Mouse (Mus musculus) lung, adult 2 months (tissue): ENCODE measurements around the gene Cyld. TPM values are rescaled to one million over a fixed set of nuclear protein-coding genes. Genes with fewer than 3 reads are reported as not detected.

Source experiments
- DNase-seq: peaks from one replicate; pipeline ENCODE4 v3.0.0; 2022
- H3K4me1 ChIP-seq: fragments of 200-500 bp; 2 replicates; pipeline ENCODE4 v1.6.1; 2011; ENCODE audit warnings: low read length; ENCODE audit not compliant: control insufficient read depth, insufficient read depth
- H3K4me3 ChIP-seq: fragments of 200-500 bp; replicated peaks from 2 replicates; pipeline ENCODE3; 2011; ENCODE audit warnings: low read depth, mild to moderate bottlenecking, control low read depth, low read length; ENCODE audit errors: extremely low read depth
- CTCF ChIP-seq: fragments of 200-500 bp; IDR thresholded peaks from 2 replicates; pipeline ENCODE4 v1.5.1; 2011; ENCODE audit warnings: mild to moderate bottlenecking, low read length, control low read depth; ENCODE audit not compliant: insufficient read depth
- POLR2A ChIP-seq: fragments of 200-500 bp; IDR thresholded peaks from 2 replicates; pipeline ENCODE4 v1.6.1; 2011; ENCODE audit warnings: low read depth, mild to moderate bottlenecking, control low read depth, low read length, borderline replicate concordance; ENCODE audit errors: extremely low read depth
- WGBS: fragments of 180-500 bp; shearing (Covaris S2); methylation state at CpG from one replicate; pipeline ENCODE4 v1.1.7; 2018; 5-methylcytosine and 5-hydroxymethylcytosine counted together
- polyA plus RNA-seq: library from polyadenylated mRNA; depleted of rRNA; stranded (reverse); fragments of >200 nt; gene quantifications from 2 replicates; pipeline ENCODE4 v1.2.3, GENCODE M21; 2012

The Cyld gene
- polyA plus RNA-seq, 1 experiment = 8.7 TPM

DNA sequence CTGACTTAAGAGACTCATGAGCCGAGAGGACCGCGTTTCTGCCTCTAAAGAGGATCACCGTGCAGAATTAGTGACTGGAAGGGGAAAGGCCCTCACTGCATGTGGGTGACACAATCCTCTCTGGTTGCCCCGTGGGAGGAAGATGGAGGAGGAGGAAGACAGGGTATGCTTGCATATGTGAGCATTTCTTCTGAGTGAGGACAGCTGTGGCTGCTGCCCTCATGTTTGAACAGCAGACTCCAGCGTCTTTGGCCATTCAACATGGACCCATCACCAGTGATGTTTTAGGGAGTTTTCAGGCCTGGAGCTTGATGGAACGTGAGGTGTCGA, 10.0 kb upstream of the Cyld start:
- no peak for TF ChIP-seq POLR2A
- TF ChIP-seq CTCF = no peak
- H3K4me3 ChIP-seq = no peak overlapping the region
- WGBS = 72% methylated on average over 8 of the region's 8 CpGs

DNA sequence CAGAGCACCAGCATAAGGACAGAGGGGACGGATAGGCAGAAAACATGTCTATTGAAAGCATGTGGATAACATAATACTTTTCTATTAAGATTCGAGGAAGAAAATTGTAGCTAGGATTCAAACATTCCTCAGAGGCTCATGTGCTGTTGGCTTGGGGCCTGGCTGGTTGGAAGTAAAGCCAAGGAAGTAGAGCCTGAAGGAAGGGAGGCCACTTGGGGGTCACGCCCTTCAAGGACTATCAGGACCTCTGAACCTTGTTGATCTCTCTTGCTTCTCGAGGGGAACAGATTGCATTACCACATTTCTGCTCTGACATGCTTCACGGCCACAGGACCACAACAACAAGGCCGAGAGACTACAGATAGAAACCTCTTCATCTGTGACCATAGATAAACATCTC, 7.7 kb upstream of the Cyld start:
- WGBS = 77% methylated on average over 6 of the region's 6 CpGs
- Histone ChIP-seq H3K4me1 (no peaks in the 10 kb centered on the region; the same call in 1 of the 2 replicates), H3K4me3 (no peak overlapping the region)
- no peak for DNase-seq
- TF ChIP-seq CTCF (no peak), POLR2A (no peak)

More for the DNA sequence above, 10.0 kb upstream of the Cyld start:
- H3K4me1 ChIP-seq = peaks cover 7% of the 10 kb centered on the region; the same call in 1 of the 2 replicates
- no peak for DNase-seq

DNA sequence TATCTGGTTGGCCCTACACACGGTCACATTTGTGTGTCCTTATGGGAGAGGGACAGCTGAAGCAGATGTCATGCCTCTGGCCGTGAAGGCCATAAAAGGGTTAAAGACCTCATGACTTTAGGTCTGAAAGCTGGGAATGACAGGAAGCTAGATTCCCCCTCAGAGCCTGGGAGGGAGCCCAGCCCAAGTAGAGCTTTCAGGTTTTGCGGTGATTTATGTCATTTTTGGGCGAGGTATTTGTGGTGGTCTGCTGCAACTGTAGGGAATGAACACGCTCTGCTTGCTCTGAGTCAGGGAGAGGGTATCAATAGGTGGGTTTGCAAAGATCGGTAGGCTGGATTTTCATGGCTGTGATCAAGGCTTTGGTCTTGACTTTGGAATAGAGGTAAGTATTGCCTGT, 6.9 kb upstream of the Cyld start:
- WGBS = 89% methylated on average over 6 of the region's 6 CpGs
- H3K4me1 ChIP-seq = no peaks in the 10 kb centered on the region; the same call in 1 of the 2 replicates
- TF ChIP-seq POLR2A (no peak), CTCF (no peak)
- no peak overlapping the region for H3K4me3 ChIP-seq
- no peak for DNase-seq

DNA sequence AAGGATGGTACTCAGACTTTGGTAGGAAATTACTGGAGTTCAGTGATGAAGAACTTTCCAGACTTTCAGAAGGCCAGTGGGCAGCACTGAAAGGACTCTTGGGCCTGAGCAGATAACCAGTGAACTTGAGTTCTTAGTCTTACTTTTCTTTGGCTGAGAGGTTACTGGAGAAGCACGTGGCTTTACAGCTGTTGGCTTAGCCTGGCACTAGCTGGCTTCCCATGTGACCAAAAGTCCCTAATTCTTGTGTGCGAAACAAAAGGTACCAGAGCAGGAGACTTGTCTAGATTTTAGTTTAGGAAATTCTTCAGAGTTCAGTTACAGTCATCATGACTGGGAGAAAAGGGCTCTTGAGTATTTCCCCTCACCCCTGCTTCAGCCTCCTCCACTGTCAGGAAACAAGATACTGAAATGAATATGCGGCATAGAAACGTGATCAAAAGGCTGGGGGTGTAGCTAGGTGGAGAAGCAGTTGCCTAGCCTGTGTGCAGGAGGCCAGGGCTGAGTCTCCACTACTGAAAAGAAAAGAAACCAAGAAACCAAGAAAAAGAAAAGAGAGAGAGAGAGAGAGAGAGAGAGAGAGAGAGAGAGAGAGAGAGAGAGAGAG, 5.4 kb upstream of the Cyld start:
- DNase-seq = no peak
- WGBS = 32% methylated on average over 4 of the region's 4 CpGs
- Histone ChIP-seq H3K4me3 (no peak overlapping the region), H3K4me1 (no peaks in the 10 kb centered on the region; the same call in 1 of the 2 replicates)
- no peak for TF ChIP-seq CTCF
- no peak for TF ChIP-seq POLR2A

DNA sequence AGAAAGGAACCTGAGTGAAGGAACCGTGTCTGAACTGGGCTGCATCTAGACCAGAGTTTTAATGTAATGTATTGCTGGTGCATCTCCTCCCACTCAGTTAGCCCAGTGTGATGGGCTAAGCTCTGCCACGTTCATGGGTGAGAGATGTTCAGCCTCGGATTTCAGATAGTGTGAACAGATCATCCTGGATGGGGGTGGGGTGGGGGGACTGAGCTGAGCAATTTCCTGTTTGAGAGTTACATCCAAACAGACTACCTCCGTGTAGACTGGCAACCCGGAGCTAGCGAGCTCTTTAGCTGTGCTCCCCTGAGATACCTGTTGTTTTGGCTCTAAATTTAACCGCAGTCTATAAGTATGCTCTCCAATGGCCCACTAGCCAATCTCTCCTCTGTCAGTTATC, 4.9 kb upstream of the Cyld start:
- no peaks in the 10 kb centered on the region; the same call in 1 of the 2 replicates for H3K4me1 ChIP-seq
- WGBS = 24% methylated on average over 7 of the region's 7 CpGs
- DNase-seq = no peak
- H3K4me3 ChIP-seq = no peak overlapping the region
- TF ChIP-seq CTCF = no peak
- TF ChIP-seq POLR2A = no peak

DNA sequence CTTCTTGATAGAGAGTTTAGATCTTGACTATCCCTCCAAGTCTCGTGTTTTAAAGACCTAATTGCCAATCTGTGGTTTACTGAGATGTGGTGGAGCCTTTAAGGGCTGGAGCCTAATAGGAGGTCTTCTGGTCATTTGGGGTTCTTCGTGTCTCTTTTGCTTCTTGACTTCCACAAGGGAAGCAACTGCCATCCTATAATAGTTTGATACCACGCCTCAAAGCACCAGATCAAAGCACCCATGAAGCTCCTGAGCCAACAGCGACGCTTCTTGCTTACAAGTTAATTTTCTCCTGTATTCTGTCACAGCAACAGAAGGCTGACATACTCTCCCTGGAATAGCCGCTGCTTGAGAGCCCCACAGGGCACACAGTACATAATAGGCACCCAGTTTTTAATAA, 4.0 kb upstream of the Cyld start:
- TF ChIP-seq CTCF = no peak
- no peak for TF ChIP-seq POLR2A
- no peak for DNase-seq
- no peaks in the 10 kb centered on the region; the same call in 1 of the 2 replicates for H3K4me1 ChIP-seq

DNA sequence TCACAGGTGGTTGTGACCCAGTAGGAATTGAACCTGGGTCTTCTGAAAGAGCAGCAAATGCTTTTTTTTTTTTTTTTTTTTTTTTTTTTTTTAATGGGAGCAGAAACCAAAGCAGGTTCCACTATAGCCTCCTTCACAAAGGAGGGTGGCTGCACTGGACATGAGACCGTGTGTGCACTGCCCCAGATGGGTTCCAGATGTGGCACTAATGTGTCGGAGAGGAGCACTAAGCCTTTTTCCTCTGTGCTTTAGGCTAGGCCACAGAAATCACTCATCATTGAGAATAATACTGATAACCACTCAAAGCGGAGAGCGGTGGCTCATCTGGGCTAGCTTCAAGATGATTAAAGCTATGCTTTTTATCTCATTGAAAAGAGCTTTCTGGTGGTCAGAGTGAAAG, 3.5 kb upstream of the Cyld start:
- Histone ChIP-seq H3K4me3 (no peak overlapping the region), H3K4me1 (no peaks in the 10 kb centered on the region; the same call in 1 of the 2 replicates)
- TF ChIP-seq CTCF (no peak), POLR2A (no peak)
- WGBS = 88% methylated on average over 4 of the region's 4 CpGs
- no peak for DNase-seq

More for the DNA sequence above, 4.0 kb upstream of the Cyld start:
- 81% methylated on average over 6 of the region's 6 CpGs for WGBS
- no peak overlapping the region for H3K4me3 ChIP-seq

DNA sequence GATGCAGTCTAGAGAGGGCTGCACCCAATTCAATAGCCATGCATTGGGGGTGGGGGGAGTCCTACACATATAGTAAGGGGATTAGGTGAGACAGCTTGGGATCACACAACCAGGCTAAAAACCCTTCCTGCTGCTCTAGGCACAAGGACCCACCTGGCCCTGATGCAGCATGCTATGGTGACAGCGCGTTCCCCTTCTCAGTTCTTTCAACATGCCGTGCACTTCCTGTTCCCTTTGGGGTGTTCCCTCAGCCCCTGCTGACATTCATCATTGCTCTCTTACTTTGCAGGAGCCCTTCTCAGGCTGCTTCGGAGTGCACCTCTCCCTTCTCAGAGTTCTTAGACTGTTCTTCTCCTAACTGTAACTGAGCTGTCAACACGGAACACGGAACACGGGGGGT, 2.5 kb upstream of the Cyld start:
- WGBS = 42% methylated on average over 7 of the region's 7 CpGs
- TF ChIP-seq CTCF (no peak), POLR2A (no peak)
- Histone ChIP-seq H3K4me1 (no peaks in the 10 kb centered on the region; the same call in 1 of the 2 replicates), H3K4me3 (no peak overlapping the region)
- DNase-seq = no peak

DNA sequence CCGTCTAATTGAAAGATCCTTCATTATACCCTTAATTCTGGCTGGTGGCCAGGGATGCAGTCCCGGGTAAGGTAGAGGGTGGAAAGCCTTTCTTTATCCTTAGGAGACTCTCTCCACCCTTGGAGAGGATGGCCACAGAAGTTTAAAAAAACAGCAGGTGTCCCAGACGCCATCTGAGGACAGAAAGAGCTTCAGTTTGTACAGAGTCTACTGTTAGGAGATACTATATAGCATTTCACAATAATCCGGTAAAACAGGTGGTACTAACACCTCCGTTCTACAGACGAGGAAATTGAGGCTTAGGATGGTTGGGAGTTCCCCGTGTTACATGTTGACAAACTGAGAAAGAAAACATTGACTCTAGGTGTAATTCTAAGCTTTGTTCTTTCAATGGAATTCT, 600 bp upstream of the Cyld start:
- WGBS = 5% methylated on average over 7 of the region's 7 CpGs
- TF ChIP-seq POLR2A = no peak
- no peak for TF ChIP-seq CTCF
- peak; percentile 19 for DNase-seq

DNA sequence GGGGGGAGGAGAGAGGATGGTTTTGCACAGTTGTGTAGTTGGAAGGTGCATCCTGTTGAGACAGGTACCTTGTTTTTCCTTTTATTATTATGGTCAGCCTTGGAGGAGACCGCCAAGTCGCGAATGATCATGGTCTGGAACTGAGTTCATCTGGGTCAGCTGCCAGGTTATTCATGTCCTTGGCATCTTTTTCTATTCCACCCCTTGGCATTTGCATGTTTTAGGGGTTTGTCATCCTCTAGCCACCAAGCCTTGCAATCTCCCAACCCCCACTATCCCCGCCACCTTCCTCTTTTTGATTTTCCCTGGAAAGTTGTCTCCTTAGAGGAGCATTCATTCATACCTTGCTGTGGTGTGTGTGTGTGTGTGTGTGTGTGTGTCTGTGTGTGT, 809 bp downstream of the Cyld start:
- peak; percentile 26 for DNase-seq
- 5% methylated on average over 4 of the region's 4 CpGs for WGBS
- H3K4me1 ChIP-seq = peaks cover 4% of the 10 kb centered on the region
- TF ChIP-seq POLR2A = no peak
- TF ChIP-seq CTCF = no peak
- peak overlapping the region; percentile 81 for H3K4me3 ChIP-seq

More for the DNA sequence above, 600 bp upstream of the Cyld start:
- H3K4me3 ChIP-seq = peak overlapping the region; percentile 54
- H3K4me1 ChIP-seq = no peaks in the 10 kb centered on the region; the same call in 1 of the 2 replicates

DNA sequence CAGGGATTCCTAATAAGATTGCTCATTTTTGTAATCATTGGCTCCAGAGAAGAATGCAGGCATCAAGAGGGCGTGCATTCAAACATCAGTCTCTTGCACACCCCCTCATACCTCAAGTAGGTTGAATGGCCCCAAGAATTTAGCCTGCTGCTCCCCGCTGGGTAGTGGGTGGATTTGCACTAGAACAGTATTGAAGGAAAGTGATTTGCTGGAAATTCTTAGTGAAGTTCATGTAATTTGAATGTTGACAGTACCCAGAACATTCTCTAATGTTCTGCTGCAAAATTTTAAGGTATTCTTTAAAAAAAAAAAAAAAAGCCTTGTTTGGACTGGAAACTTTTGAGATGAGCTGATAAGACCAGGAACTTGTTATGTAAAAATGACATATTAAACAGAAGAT, 1.2 kb downstream of the Cyld start:
- Histone ChIP-seq H3K4me3 (no peak overlapping the region), H3K4me1 (peaks cover 4% of the 10 kb centered on the region)
- 30% methylated on average over 2 of the region's 2 CpGs for WGBS
- TF ChIP-seq CTCF = no peak
- TF ChIP-seq POLR2A = no peak
- DNase-seq = no peak

DNA sequence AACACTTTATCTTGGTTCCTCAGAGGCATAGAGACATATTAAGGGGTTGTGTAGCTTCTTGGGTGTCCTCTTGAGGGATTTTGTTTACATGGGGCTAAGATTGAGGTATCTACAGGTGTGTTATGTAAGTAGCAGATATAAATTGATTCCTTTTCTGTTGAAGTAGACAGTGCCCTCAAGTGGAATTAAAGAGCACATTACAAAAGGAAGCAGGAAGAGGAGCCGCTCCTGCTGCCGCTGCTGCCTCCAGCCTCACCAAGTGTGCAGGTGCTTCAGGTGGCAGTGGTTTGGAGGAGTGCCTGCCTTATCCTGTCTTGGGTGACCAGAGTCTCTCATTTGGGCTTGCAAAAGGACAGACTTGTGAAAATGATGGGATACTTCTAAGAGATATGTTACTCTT, 4.8 kb downstream of the Cyld start:
- H3K4me1 ChIP-seq = peaks cover 6% of the 10 kb centered on the region
- no peak for DNase-seq

More for the DNA sequence above, 4.8 kb downstream of the Cyld start:
- TF ChIP-seq POLR2A (no peak), CTCF (peak; percentile 12; the same call in 1 of the 2 replicates)
- no peak overlapping the region for H3K4me3 ChIP-seq
- WGBS = 14% methylated on average over 2 of the region's 2 CpGs
